Mouse (Mus musculus): Measurements from ENCODE around the gene Mnt.

GRCm38 (mm10) chr11:74894619-74895018 lies 63.9 kb downstream of the Mnt start:
- no peak for TF ChIP-seq CTCF (IDR thresholded peaks at IDR 0.05; ENCODE audit: extremely low read depth, insufficient read depth, low read length)
- TF ChIP-seq POLR2A (IDR thresholded peaks at IDR 0.05; ENCODE audit: extremely low read depth, insufficient read depth, low read length) = no peak

Data from cortical plate, adult 2 months (tissue).